Mouse (Mus musculus) heart, embryonic 12.5 days (tissue): ENCODE results near the gene Lhfp. TPM values are rescaled to one million over a fixed set of nuclear protein-coding genes. Genes with fewer than 3 reads are reported as not detected.

Source experiments
- ATAC-seq: fragments of 200-750 bp; cut with Nextera tagmentation; 2 replicates; pipeline ENCODE4 v1.8.0; 2017; ENCODE audit warnings: moderate TSS enrichment, moderate library complexity; ENCODE audit not compliant: insufficient number of reproducible peaks, low FRiP score
- H3K27ac ChIP-seq: fragments of 300-500 bp; sonication (generic); 2 replicates; pipeline ENCODE4 v1.5.1; 2016; ENCODE audit warnings: mild to moderate bottlenecking, moderate library complexity; ENCODE audit not compliant: poor library complexity, severe bottlenecking
- H3K27me3 ChIP-seq: fragments of 300-500 bp; sonication (generic); replicated peaks from 2 replicates; pipeline ENCODE4 v1.6.1; 2016; ENCODE audit warnings: mild to moderate bottlenecking, moderate library complexity
- H3K36me3 ChIP-seq: fragments of 300-500 bp; sonication (generic); 2 replicates; pipeline ENCODE4 v1.6.1; 2016; ENCODE audit warnings: mild to moderate bottlenecking, moderate library complexity
- H3K4me1 ChIP-seq: fragments of 300-500 bp; sonication (generic); replicated peaks from 2 replicates; pipeline ENCODE4 v1.6.1; 2016; ENCODE audit warnings: mild to moderate bottlenecking
- H3K4me2 ChIP-seq: fragments of 300-500 bp; sonication (generic); 2 replicates; pipeline ENCODE4 v1.6.1; 2016; ENCODE audit warnings: mild to moderate bottlenecking, moderate library complexity
- H3K4me3 ChIP-seq: fragments of 300-500 bp; sonication (generic); 2 replicates; pipeline ENCODE4 v1.5.1; 2016; ENCODE audit warnings: mild to moderate bottlenecking
- H3K9ac ChIP-seq: fragments of 300-500 bp; sonication (generic); 2 replicates; pipeline ENCODE4 v1.6.1; 2016; ENCODE audit warnings: mild to moderate bottlenecking, moderate library complexity
- H3K9me3 ChIP-seq: fragments of 300-500 bp; sonication (generic); replicated peaks from 2 replicates; pipeline ENCODE4 v1.6.1; 2016; ENCODE audit warnings: mild to moderate bottlenecking, moderate library complexity
- WGBS: fragments of 180-500 bp; shearing (Covaris S2); methylation state at CpG from one replicate; pipeline ENCODE4 v1.1.7; 2016; 5-methylcytosine and 5-hydroxymethylcytosine counted together
- polyA plus RNA-seq: library from polyadenylated mRNA; unstranded; fragments of >200 nt; fragmentation: Nextera tagmentation; extraction: Ambion mirVana; gene quantifications from 2 replicates; pipeline ENCODE4 v1.2.1, GENCODE M21; 2016

The Lhfp gene
- polyA plus RNA-seq, 1 experiment from 2014 or later: 84.9 TPM

GRCm38 (mm10) chr3:53125495-53125894, 84.2 kb downstream of the Lhfp start:
- no peak overlapping the region for H3K4me3 ChIP-seq
- no peak overlapping the region for H3K4me2 ChIP-seq
- 0 out of 2 replicates have a peak, but pooled peaks cover 2% of the 10 kb centered on the region for H3K9me3 ChIP-seq
- no peaks in the 10 kb centered on the region for H3K36me3 ChIP-seq
- no peak overlapping the region for H3K9ac ChIP-seq
- peaks cover 14% of the 10 kb centered on the region for H3K4me1 ChIP-seq
- no peaks in the 10 kb centered on the region for H3K27me3 ChIP-seq
- ATAC-seq: no peak
- H3K27ac ChIP-seq: no peak overlapping the region
- 81% methylated on average over 8 of the region's 8 CpGs for WGBS

GRCm38 (mm10) chr3:53138785-53139184, 97.5 kb downstream of the Lhfp start:
- Histone ChIP-seq H3K36me3 (0 out of 2 replicates have a peak, but pooled peaks cover 2% of the 10 kb centered on the region), H3K9ac (no peak overlapping the region), H3K9me3 (peaks cover 3% of the 10 kb centered on the region; the same call in 1 of the 2 replicates), H3K4me3 (no peak overlapping the region), H3K27me3 (no peaks in the 10 kb centered on the region), H3K27ac (no peak overlapping the region), H3K4me1 (peaks cover 21% of the 10 kb centered on the region), H3K4me2 (no peak overlapping the region)
- no peak for ATAC-seq
- 73% methylated on average over 2 of the region's 2 CpGs for WGBS

- Histone ChIP-seq H3K36me3 (0 out of 2 replicates have a peak, but pooled peaks cover 2% of the 10 kb centered on the region), H3K9ac (no peak overlapping the region), H3K27me3 (no peaks in the 10 kb centered on the region), H3K4me3 (no peak overlapping the region), H3K9me3 (peaks cover 3% of the 10 kb centered on the region; the same call in 1 of the 2 replicates), H3K4me2 (no peak overlapping the region), H3K27ac (no peak overlapping the region), H3K4me1 (peaks cover 21% of the 10 kb centered on the region)
- ATAC-seq: no peak
Measured at GRCm38 (mm10) chr3:53139205-53139604, 97.9 kb downstream of the Lhfp start.

- H3K4me2 ChIP-seq: no peak overlapping the region
- H3K9me3 ChIP-seq: peaks cover 3% of the 10 kb centered on the region; the same call in 1 of the 2 replicates
- WGBS: 87% methylated on average over 5 of the region's 5 CpGs
- peaks cover 21% of the 10 kb centered on the region for H3K4me1 ChIP-seq
- H3K36me3 ChIP-seq: 0 out of 2 replicates have a peak, but pooled peaks cover 2% of the 10 kb centered on the region
- no peak overlapping the region for H3K9ac ChIP-seq
- H3K27me3 ChIP-seq: no peaks in the 10 kb centered on the region
- no peak for ATAC-seq
- no peak overlapping the region for H3K4me3 ChIP-seq
- no peak overlapping the region for H3K27ac ChIP-seq
Measured at GRCm38 (mm10) chr3:53139642-53140041, 98.3 kb downstream of the Lhfp start.

GRCm38 (mm10) chr3:53142528-53142927, 101.2 kb downstream of the Lhfp start:
- no peak overlapping the region for H3K4me3 ChIP-seq
- H3K4me1 ChIP-seq: peaks cover 27% of the 10 kb centered on the region
- no peak overlapping the region for H3K4me2 ChIP-seq
- no peaks in the 10 kb centered on the region for H3K36me3 ChIP-seq
- no peak overlapping the region for H3K27ac ChIP-seq
- H3K9me3 ChIP-seq: no peaks in the 10 kb centered on the region
- no peak overlapping the region for H3K9ac ChIP-seq
- no peak for ATAC-seq
- H3K27me3 ChIP-seq: no peaks in the 10 kb centered on the region
- WGBS: 73% methylated on average over 9 of the region's 9 CpGs

GRCm38 (mm10) chr3:53145526-53145925, 104.2 kb downstream of the Lhfp start:
- no peaks in the 10 kb centered on the region for H3K9me3 ChIP-seq
- H3K4me3 ChIP-seq: no peak overlapping the region

GRCm38 (mm10) chr3:53145946-53146345, 104.6 kb downstream of the Lhfp start:
- no peaks in the 10 kb centered on the region for H3K27me3 ChIP-seq
- WGBS: 69% methylated on average over 5 of the region's 5 CpGs
- no peak for ATAC-seq
- H3K9ac ChIP-seq: no peak overlapping the region
- no peak overlapping the region for H3K4me3 ChIP-seq
- H3K36me3 ChIP-seq: no peaks in the 10 kb centered on the region
- no peaks in the 10 kb centered on the region for H3K9me3 ChIP-seq
- peaks cover 24% of the 10 kb centered on the region for H3K4me1 ChIP-seq
- H3K4me2 ChIP-seq: no peak overlapping the region
- H3K27ac ChIP-seq: no peak overlapping the region

More at GRCm38 (mm10) chr3:53145526-53145925, 104.2 kb downstream of the Lhfp start:
- H3K36me3 ChIP-seq: no peaks in the 10 kb centered on the region
- WGBS: 54% methylated on average over 2 of the region's 2 CpGs
- H3K9ac ChIP-seq: no peak overlapping the region
- no peak overlapping the region for H3K27ac ChIP-seq
- H3K4me1 ChIP-seq: peaks cover 24% of the 10 kb centered on the region
- no peak for ATAC-seq
- H3K27me3 ChIP-seq: no peaks in the 10 kb centered on the region
- no peak overlapping the region for H3K4me2 ChIP-seq

GRCm38 (mm10) chr3:53147001-53147400, 105.7 kb downstream of the Lhfp start:
- 84% methylated on average over 5 of the region's 5 CpGs for WGBS
- no peak overlapping the region for H3K4me3 ChIP-seq
- H3K9me3 ChIP-seq: no peaks in the 10 kb centered on the region
- H3K36me3 ChIP-seq: no peaks in the 10 kb centered on the region
- no peak for ATAC-seq
- H3K27ac ChIP-seq: no peak overlapping the region
- no peak overlapping the region for H3K4me2 ChIP-seq
- peaks cover 24% of the 10 kb centered on the region for H3K4me1 ChIP-seq
- H3K27me3 ChIP-seq: no peaks in the 10 kb centered on the region
- H3K9ac ChIP-seq: no peak overlapping the region

- H3K9me3 ChIP-seq: peaks cover 6% of the 10 kb centered on the region; the same call in 1 of the 2 replicates
- ATAC-seq: no peak
- no peak overlapping the region for H3K9ac ChIP-seq
- H3K4me2 ChIP-seq: no peak overlapping the region
- H3K27me3 ChIP-seq: no peaks in the 10 kb centered on the region
- peaks cover 11% of the 10 kb centered on the region for H3K36me3 ChIP-seq
- WGBS: 77% methylated on average over 3 of the region's 3 CpGs
- peaks cover 14% of the 10 kb centered on the region for H3K4me1 ChIP-seq
- no peak overlapping the region for H3K4me3 ChIP-seq
- H3K27ac ChIP-seq: no peak overlapping the region
Measured at GRCm38 (mm10) chr3:53148751-53149150, 107.4 kb downstream of the Lhfp start.

GRCm38 (mm10) chr3:53149625-53150320, 108.4 kb downstream of the Lhfp start:
- peaks cover 6% of the 10 kb centered on the region; the same call in 1 of the 2 replicates for H3K9me3 ChIP-seq
- no peak overlapping the region for H3K27ac ChIP-seq
- H3K4me3 ChIP-seq: no peak overlapping the region
- peaks cover 11% of the 10 kb centered on the region for H3K36me3 ChIP-seq
- no peak for ATAC-seq
- 91% methylated on average over 7 of the region's 7 CpGs for WGBS
- H3K27me3 ChIP-seq: no peaks in the 10 kb centered on the region
- no peak overlapping the region for H3K9ac ChIP-seq
- peaks cover 12% of the 10 kb centered on the region for H3K4me1 ChIP-seq
- H3K4me2 ChIP-seq: no peak overlapping the region

- H3K4me1 ChIP-seq: peaks cover 8% of the 10 kb centered on the region
- H3K36me3 ChIP-seq: peaks cover 11% of the 10 kb centered on the region
- no peaks in the 10 kb centered on the region for H3K27me3 ChIP-seq
- H3K9ac ChIP-seq: no peak overlapping the region
- H3K27ac ChIP-seq: no peak overlapping the region
- no peak overlapping the region for H3K4me3 ChIP-seq
- H3K9me3 ChIP-seq: peaks cover 6% of the 10 kb centered on the region; the same call in 1 of the 2 replicates
- ATAC-seq: no peak
- H3K4me2 ChIP-seq: no peak overlapping the region
- 53% methylated on average over 1 of the region's 1 CpGs for WGBS
Measured at GRCm38 (mm10) chr3:53151081-53151480, 109.8 kb downstream of the Lhfp start.
